26 mouse cellular contexts compared by ENCODE assay signal in the genomic region with DNA sequence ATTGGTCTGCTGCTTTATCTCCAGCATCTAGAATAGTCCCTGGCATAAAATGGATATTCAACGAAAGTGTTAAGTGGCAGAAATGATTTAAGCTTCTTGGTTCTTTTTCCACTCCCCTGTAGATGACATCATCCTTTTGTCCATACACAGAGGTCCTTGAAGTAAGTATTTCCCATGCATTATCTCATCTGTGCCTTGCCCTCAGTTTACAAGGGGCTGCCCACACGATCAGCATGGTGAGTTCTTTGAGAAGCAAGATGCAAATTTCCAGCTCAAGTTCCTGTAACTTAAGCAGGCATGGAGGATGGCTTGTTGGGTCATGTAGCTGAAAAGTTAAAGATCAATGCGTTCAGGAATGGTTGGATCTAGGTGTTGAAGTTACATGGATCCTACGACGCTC.
"Had no signal": no experiment of that assay in that cellular context is flagged by ENCODE, and none has a peak within 500 bp of the region (broad histone marks: within the 10 kb centered on the region; RNA-seq: fewer than 3 reads in every experiment).

No protein-coding gene starts in this region.

- H3K27ac ChIP-seq: embryonic facial prominence, embryonic 10.5 days; embryonic facial prominence, embryonic 12.5 days; embryonic facial prominence, embryonic 13.5 days; embryonic facial prominence, embryonic 15.5 days; forebrain, embryonic 10.5 days; forebrain, embryonic 12.5 days; forebrain, embryonic 13.5 days; forebrain, embryonic 15.5 days; gastrocnemius, adult 2 months; heart, adult 2 months had no signal

- H3K4me1 ChIP-seq: embryonic facial prominence, embryonic 10.5 days; embryonic facial prominence, embryonic 12.5 days; embryonic facial prominence, embryonic 13.5 days; embryonic facial prominence, embryonic 15.5 days; forebrain, embryonic 13.5 days; forebrain, embryonic 15.5 days had no signal

- H3K4me2 ChIP-seq: embryonic facial prominence, embryonic 12.5 days; embryonic facial prominence, embryonic 13.5 days; embryonic facial prominence, embryonic 15.5 days; forebrain, embryonic 12.5 days; forebrain, embryonic 13.5 days; forebrain, embryonic 15.5 days had no signal

- H3K36me3 ChIP-seq: embryonic facial prominence, embryonic 10.5 days; embryonic facial prominence, embryonic 12.5 days; embryonic facial prominence, embryonic 13.5 days; embryonic facial prominence, embryonic 15.5 days; forebrain, embryonic 10.5 days; forebrain, embryonic 12.5 days; forebrain, embryonic 15.5 days had no signal

- H3K9ac ChIP-seq: embryonic facial prominence, embryonic 12.5 days; embryonic facial prominence, embryonic 13.5 days; embryonic facial prominence, embryonic 15.5 days; forebrain, embryonic 12.5 days; forebrain, embryonic 13.5 days; forebrain, embryonic 15.5 days; forebrain, postnatal 0 days had no signal

- H3K9me3 ChIP-seq: embryonic facial prominence, embryonic 13.5 days; forebrain, embryonic 13.5 days; forebrain, embryonic 15.5 days had no signal

- ATAC-seq: forebrain, embryonic 13.5 days; forebrain, embryonic 14.5 days; forebrain, embryonic 15.5 days; forebrain, embryonic 16.5 days; forebrain, postnatal 0 days had no signal

- H3K27me3 ChIP-seq: embryonic facial prominence, embryonic 12.5 days; embryonic facial prominence, embryonic 13.5 days; embryonic facial prominence, embryonic 15.5 days; forebrain, embryonic 12.5 days; forebrain, embryonic 13.5 days; forebrain, embryonic 15.5 days had no signal

- DNase-seq: cerebellum, adult 8-10 months; cerebellum, adult 9-10 months; cerebellum, adult 9-11 months; cerebellum, postnatal 10 days; cerebellum, postnatal 14 days; cerebellum, postnatal 25 days; cerebellum, postnatal 36 days; embryo, embryonic 11 days; forebrain, postnatal 0 days; gastrocnemius, adult 2 months; gastrocnemius, postnatal 14 days; gastrocnemius, postnatal 25 days; gastrocnemius, postnatal 36 days; heart, adult 18-20 months; heart, adult 2 months had no signal

- H3K4me3 ChIP-seq: embryonic facial prominence, embryonic 10.5 days; embryonic facial prominence, embryonic 12.5 days; embryonic facial prominence, embryonic 13.5 days; embryonic facial prominence, embryonic 15.5 days; erythroblast, embryonic 14.5 days; forebrain, embryonic 10.5 days; forebrain, embryonic 12.5 days; forebrain, embryonic 13.5 days; forebrain, embryonic 15.5 days; gastrocnemius, adult 2 months; heart, adult 2 months had no signal
